15 mouse cellular contexts compared by ENCODE assay signal in genomic region chr6:66924315-66924965, GRCm38 (mm10).
"Had no signal": no experiment of that assay in that cellular context is flagged by ENCODE, and none has a peak within 500 bp of the region (broad histone marks: within the 10 kb centered on the region; RNA-seq: fewer than 3 reads in every experiment).

No protein-coding gene starts in this region.

- H3K27ac ChIP-seq: hindbrain, embryonic 15.5 days; limb, embryonic 13.5 days; liver, embryonic 13.5 days; midbrain, embryonic 12.5 days; neural tube, embryonic 13.5 days had no signal

- H3K27me3 ChIP-seq: hindbrain, embryonic 15.5 days; limb, embryonic 13.5 days; liver, embryonic 13.5 days; midbrain, embryonic 12.5 days; neural tube, embryonic 13.5 days had no signal

- H3K4me1 ChIP-seq: midbrain, embryonic 12.5 days; neural tube, embryonic 13.5 days had no signal

- DNase-seq: layer of hippocampus, adult 9-11 months; layer of hippocampus, postnatal 36 days; liver, embryonic 13.5 days; lung, adult 18-20 months; retina, postnatal 1 day; right cerebral cortex, postnatal 4 days; spleen, adult 18-20 months; thymus, adult 18-20 months; thymus, postnatal 14 days had no signal

- H3K4me2 ChIP-seq: hindbrain, embryonic 15.5 days; limb, embryonic 13.5 days; liver, embryonic 13.5 days; midbrain, embryonic 12.5 days; neural tube, embryonic 13.5 days had no signal

- H3K4me3 ChIP-seq: hindbrain, embryonic 15.5 days; limb, embryonic 13.5 days; liver, embryonic 13.5 days; midbrain, embryonic 12.5 days; neural tube, embryonic 13.5 days had no signal

- H3K36me3 ChIP-seq: hindbrain, embryonic 15.5 days; limb, embryonic 13.5 days; liver, embryonic 13.5 days; midbrain, embryonic 12.5 days; neural tube, embryonic 13.5 days had no signal

- ATAC-seq: intestine, embryonic 16.5 days; midbrain, embryonic 16.5 days had no signal

- H3K9me3 ChIP-seq: hindbrain, embryonic 15.5 days; limb, embryonic 13.5 days; liver, embryonic 13.5 days; midbrain, embryonic 12.5 days; neural tube, embryonic 13.5 days had no signal

- H3K9ac ChIP-seq: hindbrain, embryonic 15.5 days; limb, embryonic 13.5 days; liver, embryonic 13.5 days; midbrain, embryonic 12.5 days; neural tube, embryonic 13.5 days had no signal
